Mouse (Mus musculus) granulocyte monocyte progenitor cell, adult 5-6 weeks (primary cell): Measurements from ENCODE around the gene Upk1a. TPM values are rescaled to one million over a fixed set of nuclear protein-coding genes. Genes with fewer than 3 reads are reported as not detected.

Experiments used
- ATAC-seq: replicated peaks from 2 replicates; pipeline ENCODE4 v1.8.0; 2016; ENCODE audit warnings: mild to moderate bottlenecking, moderate TSS enrichment, inconsistent platforms; ENCODE audit not compliant: poor library complexity, severe bottlenecking
- total RNA-seq, 2 experiments: library from RNA; stranded (forward) in 1 of 2; stranded (reverse) in 1 of 2; fragments of 200-712, 200-1000 nt in 1 of 2; fragments of >200 nt in 1 of 2; fragmentation: Nextera tagmentation in 1 of 2; gene quantifications; 2 replicates each; pipeline ENCODE4 v1.2.3; 2014 to 2017

Upk1a gene
- total RNA-seq, 2 experiments from 2014 or later: not detected

- ATAC-seq: no peak
Observed at GRCm38 (mm10) chr7:30604944-30605343, 7.7 kb downstream of the Upk1a start.

GRCm38 (mm10) chr7:30604424-30604823 lies 8.2 kb downstream of the Upk1a start:
- ATAC-seq: no peak

- no peak for ATAC-seq
Observed at GRCm38 (mm10) chr7:30602583-30602982, 10.1 kb downstream of the Upk1a start.

GRCm38 (mm10) chr7:30600651-30601050 lies 12.0 kb downstream of the Upk1a start:
- ATAC-seq: no peak

DNA sequence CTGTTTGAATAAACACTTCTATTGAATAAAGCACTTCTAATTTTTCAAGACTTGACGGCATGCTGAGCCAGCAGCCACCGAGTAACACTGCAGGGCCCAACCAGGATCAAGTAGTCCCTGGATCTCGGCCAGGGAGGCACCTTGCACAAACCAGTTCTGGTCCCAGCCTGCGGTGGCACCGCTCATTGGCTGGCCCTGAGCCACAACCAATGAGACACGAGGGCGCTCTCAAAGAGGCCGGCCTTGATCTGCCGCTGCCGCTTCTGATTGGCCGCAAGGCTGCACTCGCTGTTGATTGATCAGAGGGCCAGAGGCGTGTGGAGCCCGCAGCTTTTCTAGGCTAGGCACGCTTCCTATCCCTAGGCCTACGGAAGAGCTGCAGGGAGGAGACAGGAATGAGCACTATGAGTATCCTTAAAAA lies 12.7 kb downstream of the Upk1a start:
- peak; percentile 99 for ATAC-seq

DNA sequence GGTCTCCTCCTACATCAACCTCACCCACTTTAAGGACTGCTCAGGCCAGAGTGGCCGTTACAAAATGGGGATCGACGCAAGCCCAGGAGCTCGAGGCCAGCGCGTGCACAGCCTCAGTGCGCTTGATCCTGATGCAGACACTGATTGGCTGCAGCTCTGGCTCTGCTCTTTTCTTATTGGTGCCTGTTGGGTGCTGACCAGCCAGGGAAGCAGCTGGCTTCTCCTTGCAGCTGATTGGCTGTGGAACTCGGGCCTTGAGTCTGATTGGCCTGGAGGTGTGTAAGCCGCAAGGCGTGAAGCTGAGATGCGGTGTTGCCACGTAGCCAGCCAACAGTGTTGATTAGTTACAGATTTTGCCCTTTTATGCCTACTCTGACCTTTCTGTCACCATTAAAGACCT lies 13.9 kb downstream of the Upk1a start, which contains the start of gene Zbtb32:
Gene Zbtb32, minus strand, starts transcription at position 124 of the 400 bp plus-strand sequence.
- ATAC-seq: no peak

DNA sequence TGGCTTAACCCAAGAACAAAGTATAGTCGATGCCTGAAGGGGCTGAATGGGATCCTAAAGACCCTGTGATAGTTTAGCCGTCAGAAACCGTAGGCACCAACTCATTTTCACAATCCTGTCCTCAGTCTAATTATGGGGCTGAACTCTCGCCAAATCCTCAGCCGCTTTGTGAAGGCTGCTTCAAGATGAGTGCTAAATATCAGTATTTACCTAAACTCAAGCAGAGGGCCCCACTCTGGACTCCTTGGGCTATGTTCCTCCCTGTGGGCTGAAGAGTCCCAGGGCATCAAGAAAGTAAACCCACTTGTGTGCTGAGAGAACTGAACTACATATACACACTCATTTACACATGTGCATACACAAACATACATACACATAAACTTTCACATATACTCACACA lies 15.8 kb downstream of the Upk1a start:
- ATAC-seq: no peak

- ATAC-seq: no peak
Observed at GRCm38 (mm10) chr7:30596093-30596492, 16.6 kb downstream of the Upk1a start.

DNA sequence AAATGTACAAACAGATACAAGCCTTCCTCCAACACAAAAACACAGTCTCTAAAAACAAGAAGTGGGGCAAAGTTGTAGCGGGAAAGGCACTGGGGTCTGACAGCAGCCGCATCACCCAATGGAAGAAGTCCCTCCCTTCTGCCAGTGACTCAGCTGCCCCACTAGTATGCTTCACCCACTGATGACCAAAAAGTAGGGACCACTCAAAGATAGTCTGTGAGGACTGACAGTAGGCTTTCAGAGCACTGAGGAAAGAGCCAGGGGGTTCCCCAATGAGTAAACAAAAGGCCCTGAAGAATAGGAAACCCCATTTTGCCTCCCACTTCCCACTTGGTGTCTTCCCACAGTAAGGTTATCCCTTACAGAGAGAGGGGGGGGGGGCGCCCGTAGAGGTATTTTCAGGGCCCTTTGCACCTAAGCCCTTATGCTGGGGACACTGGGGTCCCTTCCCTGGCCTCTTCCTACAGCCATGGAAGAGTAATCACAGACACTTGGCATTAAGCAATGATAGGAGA lies 18.1 kb downstream of the Upk1a start:
- ATAC-seq: no peak; the same call in 1 of the 2 replicates

GRCm38 (mm10) chr7:30593579-30594509 lies 18.8 kb downstream of the Upk1a start:
- no peak for ATAC-seq

DNA sequence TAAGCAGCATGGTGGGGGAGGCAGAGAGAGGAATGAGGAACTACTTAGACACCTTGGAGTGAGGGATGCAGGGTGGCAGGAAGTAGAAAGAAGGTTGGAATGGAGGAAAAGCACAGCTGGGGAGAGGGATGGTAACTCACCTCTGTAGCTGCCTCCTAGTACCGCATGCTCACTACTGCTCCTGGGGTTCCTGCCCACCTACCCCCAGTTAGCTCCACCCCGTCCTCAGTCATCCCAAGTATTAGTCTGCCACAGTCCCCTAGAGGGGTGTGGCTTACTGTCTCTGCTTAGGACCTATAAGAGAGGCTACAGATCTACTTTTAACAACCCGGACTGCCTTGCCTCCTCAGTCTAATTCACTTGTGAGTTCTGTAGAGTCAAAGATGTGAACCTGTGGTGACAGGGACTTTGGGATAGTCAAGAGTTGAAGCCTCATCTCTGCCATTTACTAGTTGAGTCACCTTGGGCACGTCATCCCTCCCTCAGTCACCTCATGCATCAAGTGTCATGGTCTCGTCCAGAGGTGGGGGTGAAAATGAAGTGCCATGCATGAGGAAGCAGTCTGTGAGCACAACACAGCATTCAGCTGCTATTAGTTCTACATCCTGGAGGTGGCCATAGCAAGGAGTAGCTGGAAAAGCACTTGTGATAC lies 19.7 kb downstream of the Upk1a start:
- ATAC-seq: no peak

GRCm38 (mm10) chr7:30591605-30591951 lies 21.1 kb downstream of the Upk1a start:
- ATAC-seq: no peak

- ATAC-seq: no peak
Observed at GRCm38 (mm10) chr7:30590927-30591604, 21.6 kb downstream of the Upk1a start.

- peak; percentile 49 for ATAC-seq
Observed at GRCm38 (mm10) chr7:30589435-30590301, 23.0 kb downstream of the Upk1a start.

DNA sequence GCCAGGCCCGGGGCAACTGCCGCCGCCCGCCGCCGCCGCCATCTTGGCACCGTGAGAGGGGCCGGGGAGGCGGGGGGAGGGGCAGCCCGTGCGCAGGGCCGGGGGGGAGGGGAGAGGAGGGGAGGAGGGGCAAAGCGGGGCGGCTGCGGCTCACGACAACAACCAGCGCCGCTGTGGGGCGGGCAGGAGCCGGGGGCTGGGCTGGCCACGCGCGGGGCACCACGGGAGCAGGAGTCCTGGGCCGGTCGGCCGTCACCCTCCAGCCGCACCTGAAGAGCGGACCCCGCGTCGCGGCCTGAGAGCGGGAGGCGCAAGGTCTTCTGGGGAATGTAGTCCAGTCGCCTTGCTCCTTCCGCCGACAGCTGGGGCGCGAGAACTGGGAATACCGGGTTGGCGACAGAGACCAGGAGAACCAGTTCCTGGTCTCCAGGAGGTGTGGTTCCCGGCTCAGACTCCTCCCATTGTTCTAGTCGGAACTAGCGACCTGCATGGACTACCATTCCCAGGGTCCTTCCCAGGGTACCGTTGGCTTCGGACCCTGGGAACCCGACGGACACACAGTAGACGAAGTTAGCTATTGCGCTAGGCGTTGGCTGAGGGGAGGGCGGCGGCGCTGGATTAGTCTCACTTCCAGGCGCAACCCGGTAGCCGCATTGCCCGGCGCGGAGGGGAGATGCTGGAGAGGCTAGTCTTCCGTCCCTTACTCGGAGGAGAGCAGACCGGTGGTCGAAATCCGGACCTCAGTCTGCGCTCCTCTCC lies 23.8 kb downstream of the Upk1a start, which contains the start of gene Kmt2b:
Gene Kmt2b, minus strand, starts transcription at position 51 of the 759 bp plus-strand sequence.
- ATAC-seq: peak; percentile 77

DNA sequence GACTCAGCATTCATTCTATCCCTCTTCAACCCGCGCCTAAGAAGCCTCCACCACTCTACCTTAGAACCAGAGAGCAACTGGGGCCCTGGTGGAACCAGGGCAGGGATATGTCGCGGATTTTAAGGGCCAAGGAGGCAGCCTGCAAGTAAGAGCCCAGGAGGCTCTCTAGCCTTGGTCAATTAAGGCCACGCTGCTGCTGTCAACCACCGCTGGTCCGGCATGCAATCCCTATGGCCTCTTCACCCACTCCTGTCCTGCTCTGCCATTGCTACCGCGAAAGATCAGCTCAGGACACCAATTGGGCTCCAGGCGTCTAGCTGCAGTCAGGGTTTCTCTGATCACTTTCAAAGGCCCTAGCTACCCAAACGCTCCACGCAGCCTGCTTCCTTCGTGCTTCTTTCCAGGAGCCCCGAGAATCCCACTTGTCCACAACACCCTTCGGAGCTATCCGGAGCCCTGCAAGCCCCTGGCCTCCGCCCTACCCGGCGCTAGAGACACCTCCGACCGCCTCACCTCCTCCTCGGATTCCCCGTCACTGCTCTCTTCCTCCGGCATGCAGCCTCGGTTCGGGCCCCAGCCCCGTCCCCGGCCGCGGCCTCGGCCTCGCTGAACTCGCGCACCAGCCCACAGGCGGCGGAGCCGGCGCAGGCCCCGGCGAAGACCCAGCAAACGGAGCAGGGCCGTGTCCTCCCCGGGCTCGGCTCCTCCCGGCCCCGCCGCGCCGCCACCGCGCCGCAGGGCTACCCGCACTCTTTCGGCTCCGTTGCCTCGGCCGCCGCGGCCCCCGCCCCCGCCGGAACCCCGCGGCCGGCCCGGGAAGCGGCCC lies 24.6 kb downstream of the Upk1a start:
- no peak for ATAC-seq

DNA sequence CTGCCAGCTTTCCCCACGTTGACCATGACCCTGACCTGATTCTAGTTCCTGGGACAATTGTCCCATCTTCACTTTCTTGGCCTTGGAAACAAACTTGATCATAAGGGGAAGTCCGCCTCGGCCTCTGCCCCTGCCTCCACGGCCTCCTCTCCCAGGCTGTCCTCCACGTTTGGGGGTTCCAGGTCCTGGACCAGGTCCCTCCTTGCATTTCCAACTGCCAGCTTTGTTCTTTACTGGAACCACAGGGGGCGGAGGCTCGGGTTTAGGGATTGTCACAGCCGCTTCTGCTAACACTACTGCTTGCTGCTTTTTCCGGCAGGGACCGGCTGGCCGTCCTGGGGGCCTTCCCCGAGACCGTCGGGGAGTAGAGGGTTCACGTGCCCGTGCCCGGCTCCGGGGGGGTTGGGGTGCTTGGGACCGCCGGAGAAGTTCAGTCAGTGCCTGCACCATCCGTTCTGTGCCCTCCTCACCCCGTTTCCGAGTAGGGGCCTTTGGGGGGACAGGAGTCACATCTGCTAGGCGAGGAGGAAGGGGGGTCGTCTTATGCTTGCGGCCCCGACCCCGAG lies 26.1 kb downstream of the Upk1a start:
- no peak for ATAC-seq

GRCm38 (mm10) chr7:30585170-30585569 lies 27.5 kb downstream of the Upk1a start:
- ATAC-seq: no peak
